Mouse (Mus musculus) ZHBTc4 (cell line): ENCODE data around the gene Grin1.
A peak's percentile ranks its signal among the peaks of the same experiment; 100 is the strongest.
"Not testable (repeated sequence)": the region's sequence is repeated elsewhere in the genome, so short reads cannot be mapped to it uniquely, and the experiment has no call there.

Experiments
- DNase-seq: peaks from one replicate; pipeline ENCODE4 v3.0.0-alpha.2; 2011; ENCODE audit warnings: low read depth, low spot score

Grin1 gene

DNA sequence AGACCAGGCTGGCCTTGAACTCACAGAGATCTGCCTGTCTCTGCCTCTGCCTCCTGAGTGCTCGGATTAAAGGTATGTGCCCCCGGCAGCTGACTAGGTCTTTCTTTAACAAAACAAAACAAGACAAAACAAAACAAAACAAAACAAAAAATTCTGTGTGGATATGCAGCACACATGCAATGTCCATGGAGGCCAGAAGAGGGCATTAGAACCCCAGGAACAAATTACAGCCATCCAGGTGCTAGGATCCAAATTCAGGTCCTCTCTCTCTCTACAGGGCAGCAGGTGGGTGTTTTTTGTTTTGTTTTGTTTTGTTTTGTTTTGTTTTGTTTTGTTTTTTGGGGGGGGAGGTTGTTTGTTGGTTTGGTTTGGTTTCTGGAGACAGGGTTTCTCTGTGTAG is 60.1 kb downstream of the Grin1 start:
- DNase-seq, result peak; percentile 78

DNA sequence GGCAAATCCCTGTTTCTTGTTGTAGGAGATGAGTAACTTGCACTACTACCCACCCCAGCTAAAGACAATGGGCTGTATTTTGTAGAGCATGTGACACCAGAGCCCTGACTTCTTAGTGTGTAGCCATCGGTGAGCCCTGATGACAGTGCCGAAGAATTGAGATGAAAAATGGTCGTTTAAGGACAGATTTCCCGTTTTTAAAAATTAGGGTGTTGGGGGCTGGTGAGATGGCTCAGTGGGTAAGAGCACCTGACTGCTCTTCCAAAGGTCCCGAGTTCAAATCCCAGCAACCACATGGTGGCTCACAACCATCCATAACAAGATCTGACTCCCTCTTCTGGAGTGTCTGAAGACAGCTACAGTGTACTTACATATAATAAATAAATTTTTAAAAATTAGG is 61.7 kb downstream of the Grin1 start:
- DNase-seq, result not testable (repeated sequence)

DNA sequence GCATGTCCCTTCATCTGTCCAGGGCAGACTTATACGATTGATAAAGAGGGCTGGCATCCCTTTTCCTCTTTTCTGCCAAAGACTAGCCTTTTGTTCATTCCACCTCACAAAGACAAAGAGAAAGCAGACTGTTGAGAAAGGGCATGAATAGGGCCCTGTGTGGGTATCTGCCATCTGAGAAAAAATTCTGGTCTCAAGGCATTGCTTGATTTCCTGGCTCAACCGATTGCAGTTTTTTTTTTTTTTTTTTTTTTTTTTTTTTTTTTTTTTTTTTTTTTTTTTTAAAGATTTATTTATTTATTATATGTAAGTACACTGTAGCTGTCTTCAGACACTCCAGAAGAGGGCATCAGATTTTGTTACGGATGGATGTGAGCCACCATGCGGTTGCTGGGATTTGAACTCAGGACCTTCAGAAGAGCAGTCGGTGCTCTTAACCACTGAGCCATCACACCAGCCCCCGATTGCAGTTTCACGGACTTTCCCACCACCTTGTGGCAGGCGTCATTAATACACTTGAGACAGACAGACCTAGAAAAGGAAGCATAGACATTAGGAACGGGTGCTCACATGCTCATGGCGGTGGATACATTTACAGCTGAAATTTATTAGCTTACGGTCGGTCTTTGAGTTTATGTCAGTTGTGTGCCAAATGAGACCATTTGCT is 62.4 kb downstream of the Grin1 start:
- DNase-seq, result peak; percentile 89

DNA sequence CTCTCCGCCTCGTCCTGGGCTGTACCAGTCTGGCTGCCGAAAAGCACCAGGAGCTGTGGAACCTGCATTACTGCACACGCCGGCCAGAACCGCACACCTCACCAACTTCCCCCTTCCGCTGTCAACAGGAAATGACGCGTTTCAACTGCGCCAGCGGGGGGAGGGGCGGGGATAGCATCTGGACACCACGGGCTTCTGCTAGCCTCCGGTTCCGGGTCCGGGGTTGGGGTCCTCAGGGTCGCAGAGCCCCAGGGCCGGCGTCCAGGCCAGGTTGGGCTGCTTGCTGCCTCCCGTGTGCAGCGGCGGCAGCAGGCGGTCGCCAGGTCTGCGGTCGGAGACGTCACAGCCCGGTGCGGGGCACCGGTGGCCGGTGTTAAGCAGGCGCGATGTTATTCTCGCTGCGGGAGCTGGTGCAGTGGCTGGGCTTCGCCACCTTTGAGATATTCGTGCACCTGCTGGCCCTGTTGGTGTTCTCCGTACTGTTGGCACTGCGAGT is 63.7 kb downstream of the Grin1 start, which contains the start of gene Tmem203:
Gene Tmem203 (plus strand): TSS at position 156 of the 496 bp plus-strand sequence.
- peak; percentile 95 for DNase-seq

DNA sequence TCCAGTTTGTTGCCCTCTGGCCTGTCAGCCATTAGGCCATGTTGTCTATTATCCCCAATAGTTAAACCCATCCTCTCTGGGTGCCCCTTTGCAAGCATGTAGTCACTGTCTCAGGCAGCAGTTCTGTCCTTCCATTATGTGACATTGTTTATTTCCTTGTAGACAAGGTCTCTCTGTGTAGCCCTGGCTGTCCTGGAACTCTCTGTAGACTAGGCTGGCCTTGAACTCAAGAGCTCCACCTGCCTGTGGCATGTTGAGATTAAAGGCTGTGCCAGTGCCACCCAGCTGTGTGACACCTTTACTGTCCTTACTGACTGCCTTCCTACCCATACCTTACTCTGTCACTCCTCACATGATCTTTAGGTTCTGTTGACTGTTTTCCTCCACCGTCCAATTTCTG is 66.7 kb downstream of the Grin1 start:
- DNase-seq, result peak; percentile 59

DNA sequence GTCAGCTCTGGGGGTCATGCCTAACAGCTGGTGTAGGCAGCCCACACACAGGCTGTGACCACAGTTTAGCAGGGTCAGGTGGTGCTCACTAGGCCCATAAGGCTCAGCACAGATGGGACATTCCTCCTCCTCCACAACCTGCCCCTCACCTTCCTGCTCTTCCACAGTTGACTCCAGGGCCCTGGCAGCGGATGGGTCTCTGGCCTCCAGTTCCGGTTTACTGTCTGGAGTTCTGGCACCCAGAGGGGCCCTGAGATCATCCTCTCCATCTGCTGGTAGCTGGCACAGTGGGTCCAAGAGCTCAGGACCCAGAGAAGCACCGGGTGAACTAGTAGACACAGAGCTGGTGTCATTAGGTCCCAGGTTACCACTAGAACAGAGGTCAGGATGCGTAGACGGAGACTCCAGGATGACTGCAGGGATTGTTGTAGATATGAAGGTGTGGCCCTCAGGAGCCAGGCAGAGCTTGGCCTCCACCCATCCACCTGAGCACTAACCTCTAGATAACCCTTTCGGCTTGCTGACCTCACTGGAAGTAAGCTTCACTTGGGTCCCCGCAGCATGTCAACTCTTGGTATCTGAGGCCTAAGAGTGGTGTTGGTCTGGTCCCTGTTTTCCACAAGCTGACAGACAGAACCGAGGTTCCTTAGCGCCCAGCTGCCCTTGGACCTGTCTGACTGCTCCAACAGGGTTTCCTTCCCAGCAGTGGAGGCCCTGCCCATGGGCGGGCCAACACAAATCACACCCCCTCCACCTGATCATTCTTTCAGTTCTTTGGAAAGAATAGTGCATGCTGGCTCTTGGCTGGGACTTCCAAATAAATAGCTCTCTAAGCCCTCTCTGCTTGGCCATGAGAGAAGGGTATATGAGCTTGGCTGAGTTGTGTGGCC is 72.6 kb downstream of the Grin1 start, which contains the start of gene AL732309.1:
Gene AL732309.1 (minus strand): TSS at position 681 of the 890 bp plus-strand sequence.
- DNase-seq, result no peak

DNA sequence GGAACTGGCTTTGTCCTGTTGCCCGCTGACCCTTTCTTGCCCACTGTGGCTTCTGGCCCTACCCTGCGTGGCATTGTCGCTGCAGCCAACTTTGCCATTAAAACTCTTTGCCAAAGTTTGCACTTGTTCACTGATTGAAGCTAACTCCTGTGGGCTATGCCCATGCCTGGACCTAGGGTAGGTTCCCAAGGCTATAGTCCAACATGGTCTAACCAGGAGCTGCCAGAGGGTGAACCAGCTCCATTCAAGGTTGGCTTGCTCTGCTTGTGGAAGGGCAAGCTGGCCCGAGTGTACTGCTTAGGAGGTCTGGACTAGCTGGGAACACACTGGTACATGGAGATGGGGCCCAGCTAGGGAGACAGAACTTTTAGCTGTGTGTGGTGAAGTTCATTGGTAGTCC is 74.8 kb downstream of the Grin1 start:
- no peak for DNase-seq

DNA sequence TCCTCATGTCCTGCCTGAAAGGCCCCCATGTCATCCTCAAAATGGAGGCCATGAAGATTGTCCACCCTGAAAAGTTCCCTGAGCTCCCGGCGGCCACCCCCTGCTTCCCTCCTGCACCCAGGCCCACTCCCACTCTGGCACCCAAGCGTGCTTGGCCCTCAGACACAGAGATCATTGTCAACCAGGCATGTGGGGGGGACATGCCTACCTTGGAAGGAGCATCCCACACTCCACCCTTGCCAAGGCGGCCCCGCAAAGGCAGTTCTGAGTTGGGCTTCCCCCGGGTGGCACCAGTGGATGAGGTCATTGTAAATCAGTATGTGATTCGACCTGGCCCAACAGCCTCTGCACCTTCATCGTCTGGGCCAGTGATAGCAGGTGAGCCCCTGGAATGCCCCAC is 75.6 kb downstream of the Grin1 start:
- DNase-seq, result no peak

DNA sequence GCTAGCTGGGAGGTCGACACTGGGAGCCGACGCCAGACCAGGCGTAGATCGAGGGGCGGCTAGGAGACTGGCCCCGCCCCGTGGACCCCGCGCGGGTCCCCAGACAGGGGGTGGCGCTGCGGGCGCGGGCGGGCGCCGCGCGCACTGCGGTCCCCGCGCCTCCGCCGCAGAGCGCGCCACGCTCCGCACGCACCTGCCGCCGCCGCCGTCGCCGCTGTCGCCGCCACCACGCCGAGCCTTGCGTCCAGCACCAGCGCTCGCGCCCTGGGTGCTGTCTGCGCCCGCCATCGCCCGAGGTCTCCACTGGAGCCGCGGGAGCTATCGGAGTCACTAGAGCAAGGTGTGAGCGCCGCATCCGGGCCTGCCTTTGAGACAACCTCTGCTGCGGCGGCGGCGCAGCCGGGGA is 76.9 kb downstream of the Grin1 start, which contains the start of the genes Rnf208 and Cysrt1:
Gene Rnf208 (plus strand): TSS at position 155 of the 406 bp plus-strand sequence.
Gene Cysrt1 (minus strand): TSS at position 352 of the 406 bp plus-strand sequence.
- peak; percentile 52 for DNase-seq

DNA sequence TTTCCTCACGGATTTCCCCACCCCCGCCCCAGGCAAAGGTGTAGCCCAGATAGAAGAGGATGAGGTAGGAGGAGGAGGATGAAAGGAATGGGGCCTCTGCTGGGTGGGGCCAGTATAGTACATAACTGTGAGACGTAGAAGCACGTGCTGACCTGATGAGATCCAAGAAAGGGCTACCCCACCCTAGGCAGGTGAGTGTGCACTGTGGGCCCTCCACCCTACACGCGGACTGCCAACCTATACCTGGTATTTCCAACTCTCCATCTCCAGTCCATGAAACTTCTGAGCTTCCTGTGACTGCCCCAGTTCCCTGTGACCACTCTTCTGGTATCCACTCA is 77.6 kb downstream of the Grin1 start:
- peak; percentile 74 for DNase-seq
